Mouse (Mus musculus): ENCODE results near the gene Arhgap25. TPM values are rescaled to one million over a fixed set of nuclear protein-coding genes. Genes with fewer than 3 reads are reported as not detected.
A peak's percentile ranks its signal among the peaks of the same experiment; 100 is the strongest.

Gene Arhgap25
- total RNA-seq, 2 experiments from 2014 or later: 15.7 to 23.2 TPM

GRCm38 (mm10) chr6:87466221-87466620 is 66.8 kb downstream of the Arhgap25 start:
- ATAC-seq (replicated peaks; ENCODE audit: poor library complexity, severe bottlenecking): peak; percentile 76

DNA sequence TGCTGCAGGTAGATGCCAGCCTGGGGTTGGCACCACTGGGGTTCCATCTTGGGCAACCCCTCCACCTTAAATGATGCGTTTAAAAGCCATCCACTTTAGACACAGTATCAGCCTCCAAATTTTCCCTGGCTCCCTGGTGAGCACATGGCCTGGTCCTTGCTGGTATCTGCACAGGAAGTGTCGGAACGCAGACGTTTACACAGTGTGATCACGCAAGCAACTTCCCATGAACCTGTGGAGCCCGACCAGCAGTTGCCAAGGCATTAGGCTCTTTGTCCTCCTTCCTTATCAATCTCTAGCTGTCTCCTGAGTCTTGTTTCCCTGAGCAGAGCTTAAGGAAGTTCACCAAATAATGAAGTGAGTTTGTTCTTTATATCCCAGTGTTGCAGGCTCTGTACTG is 77.6 kb downstream of the Arhgap25 start:
- ATAC-seq (replicated peaks; ENCODE audit: poor library complexity, severe bottlenecking): no peak

DNA sequence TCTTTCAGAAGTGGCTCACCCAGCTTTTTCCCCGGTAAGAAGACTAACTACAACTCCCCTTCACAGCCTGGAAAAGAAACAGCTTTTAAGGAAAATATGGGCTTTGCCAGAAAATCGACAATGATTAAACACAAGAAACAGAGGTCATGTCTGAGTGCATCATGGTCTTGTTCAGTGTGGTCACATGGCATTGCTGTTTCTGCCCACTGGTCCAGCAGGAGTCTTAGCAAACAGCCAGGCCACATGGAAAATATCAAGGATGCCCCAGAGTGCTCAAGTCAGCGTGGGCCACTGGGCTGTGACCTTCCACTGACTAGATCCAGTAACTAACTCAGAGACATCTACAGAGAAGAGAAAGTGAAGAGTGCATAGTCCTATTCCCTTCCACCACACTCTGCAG is 81.3 kb downstream of the Arhgap25 start:
- ATAC-seq (replicated peaks; ENCODE audit: poor library complexity, severe bottlenecking): no peak

- ATAC-seq (replicated peaks; ENCODE audit: poor library complexity, severe bottlenecking): peak; percentile 62
Observed at GRCm38 (mm10) chr6:87451016-87451415, 82.0 kb downstream of the Arhgap25 start.

DNA sequence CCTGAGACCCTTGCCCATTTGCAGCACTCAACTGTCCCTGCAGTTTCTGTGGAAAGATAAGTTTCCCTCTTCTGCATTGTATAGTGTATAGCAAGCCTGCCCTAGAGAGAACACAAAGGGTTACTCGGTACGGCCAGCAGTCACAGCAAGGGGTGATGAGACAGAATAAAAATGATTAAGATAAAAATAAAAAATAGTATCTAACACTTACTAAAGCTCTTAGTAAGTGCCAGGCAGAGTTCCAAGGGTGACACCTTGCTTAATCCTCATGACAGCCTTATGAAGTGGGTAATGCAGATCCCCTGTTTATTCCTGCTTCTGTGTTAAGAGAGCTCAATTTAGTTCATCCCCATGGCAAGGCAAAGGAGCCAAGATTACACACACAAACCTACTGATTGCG is 83.5 kb downstream of the Arhgap25 start:
- ATAC-seq (replicated peaks; ENCODE audit: poor library complexity, severe bottlenecking): no peak

DNA sequence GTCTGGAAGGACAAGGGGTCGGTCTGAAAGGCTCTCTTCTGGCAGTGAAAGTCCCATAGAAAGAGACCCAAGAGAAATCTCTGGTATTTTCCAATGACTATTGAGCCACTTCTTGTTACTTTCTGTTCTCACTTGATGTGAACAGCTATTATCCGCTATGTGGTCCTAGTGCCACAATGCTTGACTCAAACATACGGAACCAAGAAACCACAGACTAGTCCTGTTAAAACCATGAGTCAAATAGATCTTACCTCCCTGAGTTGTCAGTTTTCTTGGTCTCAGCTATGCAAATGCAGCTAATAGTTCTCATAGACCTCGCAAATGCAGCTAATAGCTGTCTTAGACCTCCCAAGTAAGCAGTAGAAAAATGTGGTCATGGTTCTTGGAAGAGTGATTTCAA is 85.8 kb downstream of the Arhgap25 start:
- peak; percentile 43; the same call in 1 of the 2 replicates for ATAC-seq (replicated peaks; ENCODE audit: poor library complexity, severe bottlenecking)

DNA sequence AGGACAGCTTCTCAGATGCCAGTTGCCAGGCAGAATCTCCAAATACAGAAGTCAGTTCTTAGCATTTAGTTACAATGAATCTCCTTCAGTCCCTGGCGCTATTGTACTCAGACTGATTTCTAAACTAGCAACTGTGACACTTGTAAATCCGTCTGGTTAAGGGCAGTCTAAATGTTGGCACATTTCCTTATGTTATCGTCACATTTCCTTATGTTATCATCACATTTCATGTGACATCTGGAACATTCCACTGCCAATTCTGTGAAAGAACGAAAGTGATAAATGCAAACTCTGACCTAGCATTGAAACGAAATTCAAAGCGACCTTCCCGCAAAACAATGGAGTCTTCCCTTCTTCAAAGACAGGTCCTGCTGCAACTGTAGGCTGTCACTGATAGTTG is 87.8 kb downstream of the Arhgap25 start:
- ATAC-seq (replicated peaks; ENCODE audit: poor library complexity, severe bottlenecking): peak; percentile 20; the same call in 1 of the 2 replicates

DNA sequence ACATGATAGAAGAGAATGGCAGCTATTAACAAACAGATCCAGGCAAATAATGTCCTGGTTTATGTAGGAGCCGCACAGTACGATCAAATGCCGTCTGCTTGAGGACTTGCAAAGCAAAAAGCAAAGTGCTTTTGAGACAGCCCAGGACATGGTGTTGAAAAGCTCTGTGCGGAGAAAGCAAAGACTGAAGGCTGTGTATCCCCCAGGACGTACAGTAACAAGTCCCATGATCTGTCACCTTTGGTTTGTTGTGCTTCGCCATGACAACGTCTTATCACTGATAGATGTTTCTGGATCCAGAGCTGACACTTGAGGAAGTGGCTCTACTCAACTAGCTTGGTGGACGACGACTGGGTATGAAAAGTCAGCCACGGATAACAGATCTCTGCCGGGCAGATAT is 89.8 kb downstream of the Arhgap25 start:
- no peak for ATAC-seq (replicated peaks; ENCODE audit: poor library complexity, severe bottlenecking)

- ATAC-seq (replicated peaks; ENCODE audit: poor library complexity, severe bottlenecking): no peak
Observed at GRCm38 (mm10) chr6:87436745-87437144, 96.3 kb downstream of the Arhgap25 start.

DNA sequence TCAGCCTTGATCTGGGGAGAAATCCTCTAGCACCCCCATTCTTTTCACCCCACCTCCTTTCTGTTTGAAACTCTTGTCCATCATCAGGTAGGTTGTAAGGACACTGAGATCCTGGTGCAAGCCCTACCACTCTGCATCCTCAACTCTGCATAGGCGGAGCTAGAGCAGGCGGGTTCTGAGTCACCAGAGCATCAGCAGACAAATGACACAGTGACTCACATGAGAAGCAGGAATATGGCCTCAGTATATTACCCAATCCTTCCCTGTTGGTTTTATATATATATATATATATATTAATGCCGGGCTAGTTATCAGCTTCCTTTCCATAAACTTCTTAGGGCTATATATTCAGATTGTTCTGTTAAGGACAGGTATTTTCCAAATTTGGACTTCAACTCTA is 97.3 kb downstream of the Arhgap25 start:
- no peak for ATAC-seq (replicated peaks; ENCODE audit: poor library complexity, severe bottlenecking)

DNA sequence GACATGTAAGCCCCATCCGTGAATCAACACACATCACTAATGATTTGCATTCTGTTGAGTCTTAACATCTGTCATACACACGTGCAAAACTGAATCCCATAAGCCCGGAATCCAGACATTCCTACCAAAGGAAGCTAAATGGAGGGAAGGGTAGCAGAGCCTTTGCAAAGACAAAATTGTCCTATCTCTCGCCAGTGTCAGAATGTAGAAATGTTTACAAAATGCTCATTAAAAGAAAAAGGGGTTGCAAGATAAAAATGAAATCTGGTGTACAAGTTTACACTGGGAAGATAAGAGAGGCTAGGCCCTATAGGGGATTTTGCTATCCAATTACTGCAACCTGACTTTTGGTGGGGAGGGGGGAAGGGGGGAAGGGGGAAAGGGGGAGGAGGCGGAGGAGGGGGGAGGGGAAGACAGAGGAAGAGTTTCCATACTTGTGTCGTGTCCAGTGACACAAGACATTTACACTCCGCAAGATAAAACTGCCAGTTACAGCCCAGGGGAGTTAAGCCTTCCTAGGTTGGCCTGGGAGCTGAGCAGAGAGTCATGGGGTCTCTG is 104.5 kb downstream of the Arhgap25 start, which contains the start of gene Bmp10:
Gene Bmp10 (plus strand): TSS at position 508 of the 558 bp plus-strand sequence.
- no peak for ATAC-seq (replicated peaks; ENCODE audit: poor library complexity, severe bottlenecking)

- ATAC-seq (replicated peaks; ENCODE audit: poor library complexity, severe bottlenecking): no peak
Observed at GRCm38 (mm10) chr6:87427616-87428015, 105.4 kb downstream of the Arhgap25 start.

GRCm38 (mm10) chr6:87426954-87427353 is 106.1 kb downstream of the Arhgap25 start:
- no peak for ATAC-seq (replicated peaks; ENCODE audit: poor library complexity, severe bottlenecking)

DNA sequence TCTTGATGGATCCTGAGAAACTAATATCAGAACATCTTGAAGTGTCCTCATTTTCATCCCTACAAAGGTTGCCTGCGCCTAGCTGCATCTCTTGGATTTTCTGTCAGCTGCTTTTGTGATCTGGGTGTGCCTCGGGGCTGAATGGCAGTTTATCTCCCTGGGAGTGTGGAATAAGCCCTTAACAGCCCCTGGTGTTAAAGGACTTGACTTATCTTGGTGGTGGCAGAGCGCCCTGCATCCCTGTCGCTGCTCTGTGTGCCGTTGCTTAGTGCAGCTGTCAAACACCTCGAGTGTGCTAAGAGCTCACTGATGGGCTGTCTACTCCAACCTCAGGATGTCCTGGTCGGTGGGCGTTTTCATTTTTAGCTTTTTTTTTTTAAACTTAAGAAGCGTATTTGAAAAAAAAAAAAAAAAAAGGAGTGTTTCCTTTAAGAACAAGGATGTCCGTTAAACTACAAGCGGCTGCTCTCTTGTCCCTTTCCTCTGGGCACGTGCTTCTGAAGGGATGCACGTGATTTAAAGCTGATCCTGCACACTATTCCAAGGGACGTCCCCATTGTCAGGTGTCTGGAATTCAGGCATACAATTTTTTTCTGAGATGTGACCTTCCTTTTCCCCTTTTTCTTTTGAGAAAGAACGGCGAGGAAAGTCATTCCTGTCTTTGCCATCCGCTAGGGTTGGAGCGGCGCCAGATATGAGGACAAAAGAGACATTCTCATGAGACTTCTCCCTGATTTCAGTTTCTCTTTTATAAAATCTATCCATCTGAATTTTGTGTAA is 108.8 kb downstream of the Arhgap25 start:
- ATAC-seq (replicated peaks; ENCODE audit: poor library complexity, severe bottlenecking): no peak

DNA sequence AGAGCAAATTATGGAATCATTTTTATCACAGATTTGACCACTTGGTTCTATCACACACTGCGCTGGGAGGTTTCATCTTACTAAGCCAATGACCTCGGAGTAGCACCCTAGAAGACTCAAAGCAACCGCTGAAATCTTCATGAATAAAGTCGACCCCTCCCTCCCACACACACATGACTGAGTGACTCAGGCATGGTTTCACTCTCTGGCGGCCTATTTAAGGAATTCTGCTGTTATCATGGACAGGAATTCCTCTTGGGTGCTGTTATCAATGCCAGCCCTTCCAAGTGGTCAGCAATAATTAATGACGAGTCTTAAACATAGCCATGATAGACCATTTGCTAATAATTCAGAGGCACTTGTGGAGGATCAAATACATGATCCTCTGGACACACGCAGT is 110.8 kb downstream of the Arhgap25 start:
- no peak for ATAC-seq (replicated peaks; ENCODE audit: poor library complexity, severe bottlenecking)

DNA sequence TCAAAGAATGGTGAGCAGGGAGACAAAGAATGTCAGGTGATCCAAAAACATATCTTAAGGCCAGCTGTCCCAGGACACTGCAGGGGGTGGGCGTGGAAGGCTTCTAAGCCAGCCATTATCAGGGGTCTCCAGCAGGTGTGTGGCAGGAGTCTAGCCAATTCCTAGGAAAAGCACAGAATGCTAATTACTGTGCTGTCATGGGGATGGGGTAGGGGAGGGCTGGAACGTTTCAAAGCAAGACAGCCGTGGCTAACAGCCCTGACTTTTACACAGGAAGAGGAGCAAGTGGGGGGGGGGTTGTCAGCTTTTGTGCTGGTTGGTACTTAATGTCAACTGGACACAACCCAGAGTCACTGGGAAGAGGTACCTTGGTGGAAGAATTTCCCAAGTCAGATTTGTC is 121.0 kb downstream of the Arhgap25 start:
- no peak for ATAC-seq (replicated peaks; ENCODE audit: poor library complexity, severe bottlenecking)

Other genes starting within 250 kb of the Arhgap25 start
- gene Antxr1, start 197.4 kb downstream of the Arhgap25 start, total RNA-seq (2014; fragmentation: Nextera tagmentation): 0.85 and 1.7 TPM in 2 replicates
- 0.10 and 0.78 TPM in 2 replicates for gene Antxr1, start 197.4 kb downstream of the Arhgap25 start, total RNA-seq (2017)
- not detected in 2 replicates for gene Gkn1, start 182.3 kb downstream of the Arhgap25 start, total RNA-seq (2014; fragmentation: Nextera tagmentation)
- gene Gkn1, start 182.3 kb downstream of the Arhgap25 start, total RNA-seq (2017): not detected in 2 replicates
- not detected in 2 replicates for gene Gkn2, start 159.9 kb downstream of the Arhgap25 start, total RNA-seq (2014; fragmentation: Nextera tagmentation)
- not detected in 2 replicates for gene Gkn2, start 159.9 kb downstream of the Arhgap25 start, total RNA-seq (2017)
- not detected in 2 replicates for gene Gkn3, start 144.3 kb downstream of the Arhgap25 start, total RNA-seq (2014; fragmentation: Nextera tagmentation)
- not detected in 2 replicates for gene Gkn3, start 144.3 kb downstream of the Arhgap25 start, total RNA-seq (2017)
- gene Bmp10, start 104.3 kb downstream of the Arhgap25 start, total RNA-seq (2014; fragmentation: Nextera tagmentation): not detected in 2 replicates
- gene Bmp10, start 104.3 kb downstream of the Arhgap25 start, total RNA-seq (2017): not detected in 2 replicates
- gene Prokr1, start 57.5 kb upstream of the Arhgap25 start, total RNA-seq (2014; fragmentation: Nextera tagmentation): 0.15 and 1.6 TPM in 2 replicates
- 0.21 TPM in 1 of 2 replicates, not detected in the other for gene Prokr1, start 57.5 kb upstream of the Arhgap25 start, total RNA-seq (2017)
- gene Aplf, start 138.9 kb upstream of the Arhgap25 start, total RNA-seq (2014; fragmentation: Nextera tagmentation): 6.6 and 10.6 TPM in 2 replicates
- gene Aplf, start 138.9 kb upstream of the Arhgap25 start, total RNA-seq (2017): 22.8 and 25.9 TPM in 2 replicates
- gene Efcc1, start 197.6 kb upstream of the Arhgap25 start, total RNA-seq (2014; fragmentation: Nextera tagmentation): 0.11 and 1.3 TPM in 2 replicates
- 1.5 and 4.8 TPM in 2 replicates for gene Efcc1, start 197.6 kb upstream of the Arhgap25 start, total RNA-seq (2017)
- gene Gp9, start 244.8 kb upstream of the Arhgap25 start, total RNA-seq (2014; fragmentation: Nextera tagmentation): 0.88 TPM in 1 of 2 replicates, not detected in the other
- gene Gp9, start 244.8 kb upstream of the Arhgap25 start, total RNA-seq (2017): 0.30 TPM in 1 of 2 replicates, not detected in the other

All from granulocyte monocyte progenitor cell, adult 5-6 weeks (primary cell).